Mouse (Mus musculus): ENCODE measurements around the gene Msl2.

DNA sequence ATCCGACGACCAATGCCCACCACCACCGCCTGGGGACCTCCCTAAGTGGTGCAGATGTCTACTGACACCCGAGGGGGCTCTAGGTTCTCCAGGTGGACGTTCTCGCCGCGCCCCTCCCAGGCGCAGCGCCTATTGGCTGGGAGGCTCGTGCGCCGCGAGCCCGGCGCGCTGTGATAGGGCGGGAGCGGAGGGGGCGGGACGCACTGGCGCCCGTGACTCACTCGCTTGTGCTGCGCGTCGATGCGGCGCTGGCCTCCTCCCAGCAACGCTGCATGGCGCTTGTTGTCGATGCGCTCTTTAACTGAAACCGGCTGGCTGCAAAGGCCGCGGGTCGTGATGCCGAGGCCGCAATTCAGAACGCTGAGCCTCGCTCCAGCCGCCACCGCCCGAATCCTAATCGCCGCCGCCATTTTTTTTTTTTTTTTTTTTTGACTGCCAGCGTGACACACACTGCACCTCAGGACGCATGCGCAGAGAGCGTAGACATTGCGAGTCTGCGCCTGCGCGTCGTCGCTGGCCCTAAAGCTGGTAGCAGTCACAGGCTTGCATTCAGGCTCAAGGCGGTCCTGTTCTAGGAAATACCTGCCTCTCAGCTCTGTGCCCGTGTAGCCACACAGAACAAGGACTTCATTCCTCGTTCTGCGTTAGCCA, 39.3 kb upstream of the Msl2 start, which contains the start of gene Pccb:
- TF ChIP-seq CTCF (IDR thresholded peaks at IDR 0.05; ENCODE audit: borderline replicate concordance, insufficient read depth, low read depth, low read length) = no peak; the same call in 1 of the 2 replicates
- TF ChIP-seq POLR2A (IDR thresholded peaks at IDR 0.05; ENCODE audit: borderline replicate concordance, insufficient read depth, low read length) = peak; percentile 98
